Mouse (Mus musculus): ENCODE results near the gene Thsd4. TPM values are rescaled to one million over a fixed set of nuclear protein-coding genes. Genes with fewer than 3 reads are reported as not detected.

The Thsd4 gene
- polyA plus RNA-seq, 1 experiment, result 5.9 TPM

DNA sequence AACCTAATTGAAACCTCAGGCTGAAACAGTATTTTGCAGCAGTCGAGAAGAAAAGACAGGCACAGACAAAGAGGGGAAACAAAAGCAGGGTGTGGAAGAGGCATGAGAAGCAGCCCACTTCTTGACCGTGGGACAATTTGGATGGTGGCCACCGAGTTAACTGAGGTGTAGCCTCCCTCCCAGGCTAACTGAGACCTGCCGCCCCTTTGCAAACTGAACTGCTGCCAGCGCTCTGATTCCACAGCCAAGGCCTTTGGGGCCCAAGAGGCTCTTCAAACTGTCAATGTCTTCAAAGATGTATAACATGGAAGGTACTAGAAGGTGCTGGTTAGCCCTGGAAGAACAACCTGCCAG lies 254.6 kb downstream of the Thsd4 start:
- Histone ChIP-seq H3K4me1 (ENCODE audit: control insufficient read depth, insufficient read depth, low read length) (no peaks in the 10 kb centered on the region), H3K27me3 (replicated peaks; ENCODE audit: control insufficient read depth, insufficient read depth, low read length) (no peaks in the 10 kb centered on the region), H3K4me3 (ENCODE audit: insufficient read depth, low read depth, low read length) (no peak overlapping the region), H3K27ac (ENCODE audit: insufficient read depth, low read depth, low read length) (no peak overlapping the region), H3K36me3 (ENCODE audit: control insufficient read depth, insufficient read depth, low read length) (no peaks in the 10 kb centered on the region)
- no peak for TF ChIP-seq CTCF (conservative IDR thresholded peaks at IDR 0.05; ENCODE audit: insufficient read depth, insufficient read length, low read depth, low read length)
- TF ChIP-seq POLR2A (IDR thresholded peaks at IDR 0.05; ENCODE audit: low read depth, low read length), result no peak
- DNase-seq, result no peak
- 74% methylated on average over 5 of the region's 5 CpGs for WGBS

DNA sequence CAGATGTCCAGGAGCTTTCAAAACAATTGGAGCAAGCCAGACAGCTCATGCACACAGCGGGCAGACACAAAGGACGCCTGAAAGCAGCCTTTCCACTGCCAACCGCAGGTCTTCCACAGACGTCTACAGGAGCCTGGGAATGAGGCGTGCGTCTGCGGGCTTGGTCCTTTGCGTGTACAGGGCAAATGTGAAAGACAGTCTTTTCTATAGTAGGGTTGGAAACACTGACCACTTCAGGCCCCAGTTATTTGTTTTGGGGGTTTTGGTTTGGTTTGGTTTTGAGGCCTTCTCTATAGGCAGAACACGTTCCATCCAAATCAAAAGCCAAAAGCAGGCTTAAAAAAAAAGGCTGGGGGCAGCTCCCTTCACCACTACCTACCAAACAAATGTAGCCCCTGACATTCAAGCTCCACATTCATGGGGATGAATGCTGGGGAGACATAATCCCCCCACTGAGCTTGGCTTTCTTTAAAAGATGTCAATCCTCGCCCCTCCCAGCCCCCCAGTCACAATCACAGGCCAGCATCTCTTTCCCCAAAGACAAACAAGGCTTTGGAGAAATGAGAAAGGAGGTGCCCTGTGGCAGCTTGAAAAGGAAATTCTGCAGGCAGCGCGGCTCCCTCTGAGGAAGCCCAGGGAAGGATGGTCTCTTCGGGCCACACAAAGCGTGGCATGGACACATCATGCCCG lies 255.1 kb downstream of the Thsd4 start:
- DNase-seq, result no peak
- H3K4me1 ChIP-seq (ENCODE audit: control insufficient read depth, insufficient read depth, low read length), result no peaks in the 10 kb centered on the region
- H3K4me3 ChIP-seq (ENCODE audit: insufficient read depth, low read depth, low read length), result no peak overlapping the region
- TF ChIP-seq CTCF (conservative IDR thresholded peaks at IDR 0.05; ENCODE audit: insufficient read depth, insufficient read length, low read depth, low read length) (no peak), POLR2A (IDR thresholded peaks at IDR 0.05; ENCODE audit: low read depth, low read length) (no peak)
- WGBS, result 92% methylated on average over 15 of the region's 15 CpGs
- H3K27ac ChIP-seq (ENCODE audit: insufficient read depth, low read depth, low read length), result no peak overlapping the region
- H3K36me3 ChIP-seq (ENCODE audit: control insufficient read depth, insufficient read depth, low read length), result no peaks in the 10 kb centered on the region
- no peaks in the 10 kb centered on the region for H3K27me3 ChIP-seq (replicated peaks; ENCODE audit: control insufficient read depth, insufficient read depth, low read length)

DNA sequence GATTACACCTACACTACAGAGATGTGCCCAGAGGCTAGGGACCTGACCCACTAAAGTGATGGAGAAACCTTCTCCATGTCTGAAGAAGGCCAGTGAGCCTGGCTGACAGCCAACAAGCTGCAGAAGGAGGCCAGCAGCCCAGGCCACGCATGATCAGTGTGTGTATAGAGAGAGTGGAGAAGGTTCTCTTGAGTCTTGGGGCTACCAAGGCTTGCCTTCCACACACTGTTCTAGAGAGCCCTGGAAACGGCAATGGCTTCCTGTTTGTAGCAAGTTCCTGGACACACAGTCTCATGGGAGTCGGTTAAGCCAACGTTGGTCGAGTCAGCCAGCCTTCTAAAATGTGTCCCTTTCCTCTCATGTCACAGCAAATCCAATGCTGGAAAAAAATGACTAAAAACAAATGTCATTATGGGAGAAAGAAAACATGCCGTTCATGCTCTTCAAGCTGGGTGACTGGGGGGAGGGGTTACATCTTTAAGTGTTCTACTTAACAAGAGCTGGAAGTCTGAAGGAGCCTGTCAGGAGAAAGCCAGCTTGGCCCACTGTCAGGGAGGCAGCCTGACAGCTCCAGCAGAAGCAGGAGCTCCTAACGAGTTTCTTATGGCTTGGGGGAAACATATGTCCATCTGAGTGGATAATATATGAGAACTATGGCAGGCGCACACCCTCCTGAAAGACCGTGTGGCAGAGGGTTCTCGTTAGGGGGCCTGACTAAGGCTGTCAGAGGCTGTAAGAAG lies 257.1 kb downstream of the Thsd4 start:
- TF ChIP-seq POLR2A (IDR thresholded peaks at IDR 0.05; ENCODE audit: low read depth, low read length), result no peak
- TF ChIP-seq CTCF (conservative IDR thresholded peaks at IDR 0.05; ENCODE audit: insufficient read depth, insufficient read length, low read depth, low read length), result no peak
- no peak overlapping the region for H3K4me3 ChIP-seq (ENCODE audit: insufficient read depth, low read depth, low read length)
- H3K4me1 ChIP-seq (ENCODE audit: control insufficient read depth, insufficient read depth, low read length), result no peaks in the 10 kb centered on the region
- WGBS, result 52% methylated on average over 10 of the region's 10 CpGs
- no peaks in the 10 kb centered on the region for H3K36me3 ChIP-seq (ENCODE audit: control insufficient read depth, insufficient read depth, low read length)
- no peaks in the 10 kb centered on the region for H3K27me3 ChIP-seq (replicated peaks; ENCODE audit: control insufficient read depth, insufficient read depth, low read length)
- H3K27ac ChIP-seq (ENCODE audit: insufficient read depth, low read depth, low read length), result no peak overlapping the region
- DNase-seq, result peak; percentile 59

- WGBS, result 68% methylated on average over 6 of the region's 6 CpGs
Observed at GRCm38 (mm10) chr9:60262515-60263140, 259.2 kb downstream of the Thsd4 start.

DNA sequence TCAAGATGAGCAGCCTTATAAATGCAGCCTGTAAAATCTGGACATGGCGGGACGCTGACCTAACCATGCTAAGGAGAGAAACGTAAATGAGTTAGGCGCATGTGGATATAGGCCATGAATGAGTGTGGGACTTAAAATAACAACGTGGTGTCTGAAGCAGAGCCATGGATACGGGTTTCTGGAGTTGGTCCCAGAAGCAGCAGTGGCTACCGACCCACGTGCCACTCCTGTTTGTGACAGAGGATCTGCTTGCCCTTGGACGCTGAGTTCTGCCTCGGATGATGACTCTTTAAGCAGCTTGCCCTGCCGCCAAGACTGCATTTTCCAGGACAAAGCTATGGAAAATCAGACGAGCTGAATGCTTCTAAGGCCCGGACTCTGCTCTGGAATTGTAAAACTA lies 262.2 kb downstream of the Thsd4 start:
- no peak overlapping the region for H3K4me3 ChIP-seq (ENCODE audit: insufficient read depth, low read depth, low read length)
- TF ChIP-seq CTCF (conservative IDR thresholded peaks at IDR 0.05; ENCODE audit: insufficient read depth, insufficient read length, low read depth, low read length), result no peak
- TF ChIP-seq POLR2A (IDR thresholded peaks at IDR 0.05; ENCODE audit: low read depth, low read length), result no peak
- WGBS, result 79% methylated on average over 13 of the region's 13 CpGs
- H3K36me3 ChIP-seq (ENCODE audit: control insufficient read depth, insufficient read depth, low read length), result no peaks in the 10 kb centered on the region
- DNase-seq, result no peak
- no peak overlapping the region for H3K27ac ChIP-seq (ENCODE audit: insufficient read depth, low read depth, low read length)
- H3K4me1 ChIP-seq (ENCODE audit: control insufficient read depth, insufficient read depth, low read length), result no peaks in the 10 kb centered on the region
- no peaks in the 10 kb centered on the region for H3K27me3 ChIP-seq (replicated peaks; ENCODE audit: control insufficient read depth, insufficient read depth, low read length)

More at GRCm38 (mm10) chr9:60262515-60263140, 259.2 kb downstream of the Thsd4 start:
- Histone ChIP-seq H3K27me3 (replicated peaks; ENCODE audit: control insufficient read depth, insufficient read depth, low read length) (no peaks in the 10 kb centered on the region), H3K27ac (ENCODE audit: insufficient read depth, low read depth, low read length) (no peak overlapping the region), H3K4me3 (ENCODE audit: insufficient read depth, low read depth, low read length) (no peak overlapping the region), H3K36me3 (ENCODE audit: control insufficient read depth, insufficient read depth, low read length) (no peaks in the 10 kb centered on the region), H3K4me1 (ENCODE audit: control insufficient read depth, insufficient read depth, low read length) (no peaks in the 10 kb centered on the region)
- DNase-seq, result no peak
- TF ChIP-seq POLR2A (IDR thresholded peaks at IDR 0.05; ENCODE audit: low read depth, low read length) (no peak), CTCF (conservative IDR thresholded peaks at IDR 0.05; ENCODE audit: insufficient read depth, insufficient read length, low read depth, low read length) (no peak)

- Histone ChIP-seq H3K36me3 (ENCODE audit: control insufficient read depth, insufficient read depth, low read length) (no peaks in the 10 kb centered on the region), H3K27me3 (replicated peaks; ENCODE audit: control insufficient read depth, insufficient read depth, low read length) (no peaks in the 10 kb centered on the region), H3K4me3 (ENCODE audit: insufficient read depth, low read depth, low read length) (no peak overlapping the region), H3K4me1 (ENCODE audit: control insufficient read depth, insufficient read depth, low read length) (no peaks in the 10 kb centered on the region), H3K27ac (ENCODE audit: insufficient read depth, low read depth, low read length) (no peak overlapping the region)
- DNase-seq, result no peak
- WGBS, result 60% methylated on average over 3 of the region's 3 CpGs
- TF ChIP-seq POLR2A (IDR thresholded peaks at IDR 0.05; ENCODE audit: low read depth, low read length), result no peak
- TF ChIP-seq CTCF (conservative IDR thresholded peaks at IDR 0.05; ENCODE audit: insufficient read depth, insufficient read length, low read depth, low read length), result peak; percentile 76
Observed at GRCm38 (mm10) chr9:60251765-60252164, 270.1 kb downstream of the Thsd4 start.

- no peaks in the 10 kb centered on the region for H3K27me3 ChIP-seq (replicated peaks; ENCODE audit: control insufficient read depth, insufficient read depth, low read length)
- no peak for TF ChIP-seq CTCF (conservative IDR thresholded peaks at IDR 0.05; ENCODE audit: insufficient read depth, insufficient read length, low read depth, low read length)
- no peak for TF ChIP-seq POLR2A (IDR thresholded peaks at IDR 0.05; ENCODE audit: low read depth, low read length)
- H3K4me3 ChIP-seq (ENCODE audit: insufficient read depth, low read depth, low read length), result no peak overlapping the region
- DNase-seq, result no peak
- no peaks in the 10 kb centered on the region for H3K36me3 ChIP-seq (ENCODE audit: control insufficient read depth, insufficient read depth, low read length)
- no peaks in the 10 kb centered on the region for H3K4me1 ChIP-seq (ENCODE audit: control insufficient read depth, insufficient read depth, low read length)
- H3K27ac ChIP-seq (ENCODE audit: insufficient read depth, low read depth, low read length), result no peak overlapping the region
Observed at GRCm38 (mm10) chr9:60250403-60250802, 271.4 kb downstream of the Thsd4 start.
